Mouse (Mus musculus): ENCODE data around the gene Cep41. TPM values are rescaled to one million over a fixed set of nuclear protein-coding genes. Genes with fewer than 3 reads are reported as not detected.

Cep41 gene
- polyA plus RNA-seq, 1 experiment = 3.4 TPM

GRCm38 (mm10) chr6:30638674-30639268, 54.8 kb downstream of the Cep41 start, which contains the start of gene Cpa1:
Gene Cpa1 (plus strand): TSS chr6:30639218.
- no peak for DNase-seq (ENCODE audit: low read depth, low spot score)
- WGBS = 60% methylated on average over 5 of the region's 5 CpGs

GRCm38 (mm10) chr6:30636186-30636842, 57.2 kb downstream of the Cep41 start:
- no peak for DNase-seq (ENCODE audit: low read depth, low spot score)
- 51% methylated on average over 4 of the region's 4 CpGs for WGBS

- WGBS = 53% methylated on average over 8 of the region's 8 CpGs
Measured at GRCm38 (mm10) chr6:30635361-30635862, 58.1 kb downstream of the Cep41 start.

GRCm38 (mm10) chr6:30629989-30630388, 63.6 kb downstream of the Cep41 start:
- WGBS = 58% methylated on average over 1 of the region's 1 CpGs
- DNase-seq (ENCODE audit: low read depth, low spot score) = no peak

More at GRCm38 (mm10) chr6:30635361-30635862, 58.1 kb downstream of the Cep41 start:
- DNase-seq (ENCODE audit: low read depth, low spot score) = no peak

- DNase-seq (ENCODE audit: low read depth, low spot score) = no peak
- 58% methylated on average over 6 of the region's 6 CpGs for WGBS
Measured at GRCm38 (mm10) chr6:30628152-30628551, 65.4 kb downstream of the Cep41 start.

- DNase-seq (ENCODE audit: low read depth, low spot score) = no peak
- 76% methylated on average over 9 of the region's 9 CpGs for WGBS
Measured at GRCm38 (mm10) chr6:30624763-30625162, 68.8 kb downstream of the Cep41 start.

- DNase-seq (ENCODE audit: low read depth, low spot score) = no peak
- WGBS = 72% methylated on average over 4 of the region's 4 CpGs
Measured at GRCm38 (mm10) chr6:30621986-30622389, 71.6 kb downstream of the Cep41 start.

GRCm38 (mm10) chr6:30620994-30621393, 72.6 kb downstream of the Cep41 start:
- no peak for DNase-seq (ENCODE audit: low read depth, low spot score)
- 86% methylated on average over 6 of the region's 6 CpGs for WGBS

- DNase-seq (ENCODE audit: low read depth, low spot score) = no peak
- 70% methylated on average over 4 of the region's 4 CpGs for WGBS
Measured at GRCm38 (mm10) chr6:30620591-30620990, 73.0 kb downstream of the Cep41 start.

GRCm38 (mm10) chr6:30619606-30620005, 73.9 kb downstream of the Cep41 start:
- DNase-seq (ENCODE audit: low read depth, low spot score) = no peak
- 86% methylated on average over 5 of the region's 5 CpGs for WGBS

- no peak for DNase-seq (ENCODE audit: low read depth, low spot score)
Measured at GRCm38 (mm10) chr6:30618735-30619134, 74.8 kb downstream of the Cep41 start.

GRCm38 (mm10) chr6:30617959-30618590, 75.5 kb downstream of the Cep41 start:
- DNase-seq (ENCODE audit: low read depth, low spot score) = no peak
- 33% methylated on average over 18 of the region's 18 CpGs for WGBS

More at GRCm38 (mm10) chr6:30618735-30619134, 74.8 kb downstream of the Cep41 start:
- 56% methylated on average over 6 of the region's 6 CpGs for WGBS

- 24% methylated on average over 13 of the region's 13 CpGs for WGBS
- DNase-seq (ENCODE audit: low read depth, low spot score) = no peak
Measured at GRCm38 (mm10) chr6:30617020-30617958, 76.3 kb downstream of the Cep41 start.

- DNase-seq (ENCODE audit: low read depth, low spot score) = no peak
- WGBS = 41% methylated on average over 8 of the region's 8 CpGs
Measured at GRCm38 (mm10) chr6:30616491-30616941, 77.0 kb downstream of the Cep41 start.

GRCm38 (mm10) chr6:30615741-30616140, 77.8 kb downstream of the Cep41 start:
- no peak for DNase-seq (ENCODE audit: low read depth, low spot score)
- 45% methylated on average over 4 of the region's 4 CpGs for WGBS

- no peak for DNase-seq (ENCODE audit: low read depth, low spot score)
- 81% methylated on average over 6 of the region's 6 CpGs for WGBS
Measured at GRCm38 (mm10) chr6:30614251-30614650, 79.3 kb downstream of the Cep41 start.

- no peak for DNase-seq (ENCODE audit: low read depth, low spot score)
- 73% methylated on average over 5 of the region's 5 CpGs for WGBS
Measured at GRCm38 (mm10) chr6:30611212-30611611, 82.3 kb downstream of the Cep41 start.

GRCm38 (mm10) chr6:30610710-30611109, 82.8 kb downstream of the Cep41 start, which contains the start of gene Cpa5:
Gene Cpa5 (plus strand): TSS chr6:30611010.
- WGBS = 95% methylated on average over 7 of the region's 7 CpGs
- no peak for DNase-seq (ENCODE audit: low read depth, low spot score)

- 69% methylated on average over 5 of the region's 5 CpGs for WGBS
- DNase-seq (ENCODE audit: low read depth, low spot score) = no peak
Measured at GRCm38 (mm10) chr6:30605672-30606071, 87.9 kb downstream of the Cep41 start.
